Mouse (Mus musculus) cerebral cortex, adult 2 months (tissue): Measurements from ENCODE around the gene Lss.

ENCODE experiments used
- WGBS: fragments of 180-500 bp; shearing (Covaris S2); methylation state at CpG from one replicate; pipeline ENCODE4 v1.1.7; 2018; 5-methylcytosine and 5-hydroxymethylcytosine counted together

Gene Lss

DNA sequence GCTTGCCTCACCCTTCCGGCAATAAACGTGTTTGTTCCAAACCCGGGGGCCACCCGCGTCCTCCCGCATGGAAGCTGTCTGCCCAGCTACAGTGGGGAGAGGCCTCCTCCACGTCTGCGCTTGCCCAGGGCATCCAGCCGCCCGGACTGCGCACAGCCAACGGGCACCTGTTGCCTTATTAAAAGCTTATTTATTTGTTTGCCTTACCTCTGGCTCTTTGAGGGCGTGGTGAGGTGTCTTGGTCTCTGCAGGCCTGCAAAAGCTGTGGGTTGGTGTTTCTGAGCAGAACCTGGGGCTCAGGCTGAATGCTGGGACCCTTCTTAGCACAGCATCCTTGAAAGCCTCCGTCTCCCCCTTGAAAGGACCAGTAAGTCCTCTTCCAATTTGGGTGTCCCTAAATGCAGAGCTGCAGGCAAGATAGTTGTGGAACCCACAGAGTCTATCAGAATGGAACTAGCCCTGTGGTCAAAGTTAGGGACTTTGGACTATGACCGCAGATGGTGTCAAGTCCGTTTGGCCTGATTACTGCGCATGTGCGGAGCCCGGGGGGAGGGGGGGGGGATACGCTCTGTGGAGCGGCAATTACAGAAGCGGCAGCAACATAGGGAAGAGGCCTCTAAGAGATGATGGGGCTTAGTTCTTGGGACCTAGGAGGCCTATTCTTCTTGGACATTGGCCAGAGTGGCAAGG, 38.8 kb downstream of the Lss start:
- 94% methylated on average over 22 of the region's 22 CpGs for WGBS

DNA sequence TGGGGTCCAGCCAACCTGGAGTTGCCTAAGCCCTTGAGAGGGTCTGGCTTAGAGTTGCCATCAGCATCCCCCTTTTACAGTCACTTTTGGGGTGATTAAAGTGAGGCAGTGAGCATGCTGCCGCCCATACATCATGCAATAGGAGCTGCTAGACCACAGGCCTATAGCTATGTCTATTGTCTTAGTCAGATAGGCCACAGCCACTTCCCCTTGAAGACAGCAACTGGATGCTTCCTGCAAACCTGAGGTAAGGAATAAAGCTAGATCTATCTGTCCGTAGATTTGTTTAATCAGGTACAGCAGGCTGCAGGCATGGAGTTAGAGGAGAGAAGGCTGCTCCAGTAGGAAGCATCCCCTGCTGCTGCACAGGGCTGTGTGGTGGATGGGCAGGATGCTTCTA, 39.7 kb downstream of the Lss start:
- 88% methylated on average over 2 of the region's 2 CpGs for WGBS

DNA sequence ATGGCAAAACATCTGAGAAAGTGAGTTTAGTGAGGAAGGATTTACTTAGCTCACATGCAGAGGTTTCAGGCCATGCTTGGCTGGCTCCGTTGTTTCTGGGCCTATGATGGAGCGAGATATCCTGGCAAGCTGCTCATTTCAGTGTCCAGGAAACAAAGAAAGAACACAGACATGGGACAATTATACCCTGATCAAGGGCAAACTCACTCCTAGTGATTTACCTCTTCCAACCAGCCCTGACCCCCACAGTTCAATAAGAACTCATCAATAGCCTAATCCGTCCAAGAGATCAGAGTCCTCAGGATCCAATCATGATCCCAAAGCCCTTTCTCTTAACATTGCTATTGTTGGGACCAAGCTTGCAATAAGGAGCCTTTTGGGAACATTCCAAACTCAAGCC, 40.8 kb downstream of the Lss start:
- WGBS, result 71% methylated on average over 3 of the region's 3 CpGs

DNA sequence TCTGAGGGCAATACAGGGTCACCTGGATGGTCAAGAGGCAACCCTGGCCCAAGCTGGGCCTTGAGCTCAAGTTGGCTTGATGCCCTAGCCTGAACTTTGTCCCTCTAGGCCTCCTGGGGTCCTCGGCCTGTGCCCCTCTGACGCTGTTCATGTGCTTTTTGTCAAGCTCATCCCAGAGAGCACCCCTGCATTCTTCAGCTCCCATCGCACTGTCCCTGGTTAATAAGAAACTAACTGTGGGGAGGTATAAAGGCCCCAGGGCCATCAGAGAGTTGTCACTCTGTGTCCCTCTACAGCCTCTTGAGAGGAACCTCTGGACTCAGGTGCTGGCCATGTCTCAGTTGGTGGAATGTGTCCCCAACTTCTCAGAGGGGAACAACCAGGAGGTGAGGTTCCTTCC, 44.0 kb downstream of the Lss start, which contains the start of gene Ftcd:
Gene Ftcd (plus strand): TSS at position 275 of the 400 bp plus-strand sequence.
- WGBS, result 90% methylated on average over 3 of the region's 3 CpGs

DNA sequence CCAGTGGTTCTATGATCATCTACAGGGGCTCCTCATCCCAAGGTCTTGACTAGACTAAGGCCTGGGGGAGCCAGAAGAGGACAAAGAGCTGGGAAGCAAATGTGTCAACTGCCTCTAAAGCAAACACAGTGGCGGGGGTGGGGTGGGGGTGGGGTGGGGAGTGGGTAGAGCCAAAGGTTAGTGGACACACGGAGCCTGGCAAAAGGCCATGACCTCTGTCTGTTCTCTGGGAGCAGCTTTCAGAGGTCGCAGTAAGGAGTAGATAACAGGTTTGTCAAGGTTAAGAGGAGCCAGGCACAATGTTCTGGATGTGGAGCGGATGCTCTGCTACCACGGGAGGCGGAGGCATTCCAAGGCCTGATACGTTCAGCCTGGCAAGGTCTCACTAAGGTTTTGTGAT, 45.5 kb downstream of the Lss start:
- WGBS, result 86% methylated on average over 7 of the region's 7 CpGs

DNA sequence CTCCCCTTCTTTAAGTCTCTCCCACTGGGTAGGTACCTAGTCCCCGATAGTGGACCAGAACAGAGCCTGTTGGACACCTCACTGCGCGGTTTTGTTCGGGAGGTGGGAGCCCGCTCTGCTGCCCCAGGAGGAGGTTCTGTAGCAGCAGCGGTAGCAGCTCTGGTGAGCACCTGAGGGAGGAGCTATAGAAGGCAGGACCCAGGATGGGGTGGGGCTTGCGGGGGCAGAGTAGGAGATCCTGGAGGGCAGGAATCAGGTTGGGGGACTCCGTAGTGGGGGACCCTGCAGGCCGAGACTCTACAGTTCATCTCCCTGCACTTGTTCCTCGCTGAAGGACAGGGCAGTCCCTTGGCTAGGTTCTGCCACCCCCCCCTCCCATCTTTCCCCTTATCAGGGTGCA, 52.8 kb downstream of the Lss start:
- 40% methylated on average over 10 of the region's 10 CpGs for WGBS

DNA sequence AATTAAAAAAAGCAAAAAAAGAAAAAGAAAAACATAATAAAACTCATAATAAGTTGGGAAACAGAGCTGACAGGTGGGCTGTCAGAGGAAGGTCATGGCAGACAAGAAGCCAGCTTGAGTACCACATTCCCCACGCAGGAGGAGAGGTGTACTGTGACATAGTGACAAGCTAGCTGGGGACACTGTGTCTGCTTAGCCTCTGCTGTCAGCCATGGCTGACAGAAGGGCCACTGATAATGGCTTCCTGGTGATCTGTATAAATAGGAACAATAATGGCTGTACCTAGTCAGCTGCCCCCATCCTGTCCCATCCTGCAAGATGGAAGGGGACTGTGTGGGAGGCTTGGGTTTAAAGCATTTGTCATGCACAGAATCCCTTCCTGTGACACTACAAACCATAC, 54.8 kb downstream of the Lss start:
- 86% methylated on average over 1 of the region's 1 CpGs for WGBS

DNA sequence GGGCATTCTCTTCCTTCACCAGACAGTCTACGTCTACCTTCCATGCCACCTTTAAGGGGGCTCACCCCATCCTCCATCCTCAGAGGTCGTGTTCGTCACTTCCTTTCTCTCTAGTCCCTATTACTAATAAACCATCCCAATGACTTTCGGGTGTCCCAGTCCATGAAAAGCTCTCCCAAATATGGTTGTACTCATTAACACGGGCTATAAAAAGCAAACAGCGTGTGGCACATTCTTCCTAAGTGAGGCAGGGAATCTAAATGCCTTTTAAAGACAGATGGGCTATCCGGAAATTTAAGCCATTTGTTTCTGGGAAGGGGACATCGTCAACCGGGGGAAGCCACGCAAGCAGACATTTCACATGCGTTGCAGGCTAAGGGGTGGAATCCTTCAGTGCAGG, 58.8 kb downstream of the Lss start:
- WGBS, result 58% methylated on average over 11 of the region's 11 CpGs

DNA sequence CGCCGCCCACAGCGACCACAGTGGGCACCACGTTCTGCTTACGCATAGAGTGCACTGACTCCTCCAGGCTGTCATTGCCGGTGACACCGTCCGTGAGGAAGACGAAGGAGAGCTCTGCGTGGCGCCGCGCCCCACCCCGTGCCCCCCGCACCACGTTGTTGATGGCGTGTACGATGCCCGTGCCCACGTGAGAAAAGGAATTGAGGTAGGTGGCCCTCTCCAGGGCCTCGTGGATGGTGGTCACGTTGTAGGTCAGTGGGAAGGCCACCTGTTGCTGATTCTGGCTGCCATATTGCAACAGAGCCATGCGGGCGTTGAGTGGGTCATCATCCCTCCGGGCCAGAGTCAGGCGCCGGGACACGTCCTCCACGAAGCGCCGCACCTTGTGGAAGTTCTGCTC, 65.0 kb downstream of the Lss start:
- 93% methylated on average over 31 of the region's 31 CpGs for WGBS

DNA sequence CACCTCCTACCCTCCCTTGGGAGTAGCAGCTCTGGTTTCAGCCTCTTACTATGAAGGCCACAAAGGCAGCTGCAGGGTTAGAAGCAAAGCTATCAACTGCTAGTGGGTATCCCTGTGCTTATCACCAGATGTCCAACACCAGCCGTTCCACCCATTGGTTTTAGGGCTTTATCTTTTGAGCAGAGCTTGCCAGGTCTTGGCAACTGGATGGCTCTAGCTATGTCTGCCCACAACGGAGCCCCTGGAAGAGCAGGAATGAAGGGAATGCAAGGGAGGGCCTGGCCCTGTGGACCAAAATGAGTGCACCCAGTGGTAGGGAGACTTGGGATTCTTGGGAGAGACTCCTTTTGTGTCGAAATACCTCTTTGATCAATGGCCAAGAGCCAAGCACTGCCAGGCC, 71.3 kb downstream of the Lss start:
- WGBS, result 75% methylated on average over 3 of the region's 3 CpGs
